Mouse (Mus musculus): ENCODE measurements around the gene Was.
"Not testable (repeated sequence)": the region's sequence is repeated elsewhere in the genome, so short reads cannot be mapped to it uniquely, and the experiment has no call there.

Gene Was

DNA sequence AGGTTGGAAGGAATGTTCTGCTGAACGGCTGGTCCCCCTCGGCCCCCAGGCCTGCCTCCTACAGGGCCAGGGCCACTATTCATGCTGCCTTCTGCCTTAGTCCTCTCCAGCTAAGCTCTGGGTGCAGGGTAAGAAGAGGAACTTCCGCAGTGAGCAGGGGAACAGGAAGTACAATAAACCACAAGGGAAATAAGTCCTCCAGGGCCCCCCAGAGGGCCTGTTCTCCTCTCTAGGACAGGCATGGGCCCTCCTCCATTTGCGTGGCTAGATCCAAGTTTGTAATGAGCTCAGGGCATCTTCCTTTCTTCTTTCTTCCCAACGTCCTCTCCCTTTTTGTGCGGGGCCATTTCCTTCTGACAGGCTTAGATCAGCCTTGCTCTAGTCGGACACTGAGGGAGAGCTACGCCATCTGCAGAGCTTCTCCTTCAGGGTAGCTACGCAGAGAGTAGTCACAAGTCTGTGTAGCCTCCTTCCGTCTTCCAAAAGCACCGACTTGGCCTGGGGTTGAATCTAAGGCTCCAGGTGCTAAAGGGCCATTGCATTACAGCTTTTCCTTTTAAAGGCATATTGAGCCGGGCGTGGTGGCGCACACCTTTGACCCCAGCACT is at the start of gene Was:
TSS of gene Was (minus strand) at position 153 of the 608 bp plus-strand sequence.
- peak; percentile 65 for DNase-seq

- DNase-seq: no peak
Observed at GRCm38 (mm10) chrX:8139480-8139879, 49.2 kb upstream of the Was start.

- DNase-seq: no peak
Observed at GRCm38 (mm10) chrX:8135886-8136285, 45.6 kb upstream of the Was start.

- peak; percentile 85 for DNase-seq
Observed at GRCm38 (mm10) chrX:8132017-8132976, 42.0 kb upstream of the Was start, which contains the start of gene Wdr13. TSS of gene Wdr13 (minus strand) at chrX:8132892.

- DNase-seq: peak; percentile 16
Observed at GRCm38 (mm10) chrX:8131393-8131792, 41.1 kb upstream of the Was start.

- peak; percentile 53 for DNase-seq
Observed at GRCm38 (mm10) chrX:8125235-8125634, 34.9 kb upstream of the Was start.

- DNase-seq: no peak
Observed at GRCm38 (mm10) chrX:8123821-8124470, 33.6 kb upstream of the Was start.

GRCm38 (mm10) chrX:8117264-8117663 is 27.0 kb upstream of the Was start:
- no peak for DNase-seq

DNA sequence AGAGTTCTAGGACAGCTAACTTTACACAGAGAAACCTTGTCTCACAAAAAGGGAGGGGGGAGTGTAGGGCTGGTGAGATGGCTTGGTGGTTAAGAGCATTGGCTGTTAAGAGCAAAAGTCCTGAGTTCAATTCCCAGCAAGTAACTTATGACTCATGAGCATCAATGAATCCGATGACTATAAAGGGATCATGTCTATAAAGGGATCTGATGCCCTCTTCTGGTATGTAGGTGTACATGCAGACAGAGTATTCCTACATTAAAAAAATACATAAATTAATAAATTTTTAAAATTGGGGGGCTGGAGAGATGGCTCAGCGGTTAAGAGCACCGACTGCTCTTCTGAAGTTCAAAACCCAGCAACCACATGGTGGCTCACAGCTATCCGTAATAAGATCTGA is 25.0 kb upstream of the Was start:
- no peak for DNase-seq

- no peak for DNase-seq
Observed at GRCm38 (mm10) chrX:8105019-8105418, 14.7 kb upstream of the Was start.

GRCm38 (mm10) chrX:8102213-8102668 is 11.9 kb upstream of the Was start:
- DNase-seq: no peak

- peak; percentile 25 for DNase-seq
Observed at GRCm38 (mm10) chrX:8101017-8101416, 10.7 kb upstream of the Was start.

- DNase-seq: no peak
Observed at GRCm38 (mm10) chrX:8099435-8099834, 9.1 kb upstream of the Was start.

- peak; percentile 95 for DNase-seq
Observed at GRCm38 (mm10) chrX:8096787-8097242, 6.5 kb upstream of the Was start.

- DNase-seq: peak; percentile 81
Observed at GRCm38 (mm10) chrX:8096068-8096786, 5.9 kb upstream of the Was start.

GRCm38 (mm10) chrX:8095546-8095945 is 5.2 kb upstream of the Was start:
- no peak for DNase-seq

DNA sequence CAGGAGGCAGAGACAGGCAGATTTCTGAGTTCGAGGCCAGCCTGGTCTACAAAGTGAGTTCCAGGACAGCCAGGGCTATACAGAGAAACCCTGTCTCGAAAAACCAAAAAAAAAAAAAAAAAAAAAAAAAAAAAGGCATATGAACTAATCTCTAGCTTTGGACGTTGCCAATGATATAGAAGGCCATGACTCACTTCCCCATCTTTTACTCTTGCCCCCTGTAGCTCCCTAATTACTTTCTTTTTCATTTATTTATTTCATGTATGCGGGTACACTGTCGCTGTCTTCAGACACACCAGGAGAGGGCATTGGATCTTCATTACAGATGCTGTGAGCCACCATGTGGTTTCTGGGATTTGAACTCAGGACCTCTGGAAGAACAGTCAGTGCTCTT is 653 bp upstream of the Was start:
- DNase-seq: not testable (repeated sequence)

- peak; percentile 12 for DNase-seq
Observed at GRCm38 (mm10) chrX:8089746-8090145, 552 bp downstream of the Was start.

DNA sequence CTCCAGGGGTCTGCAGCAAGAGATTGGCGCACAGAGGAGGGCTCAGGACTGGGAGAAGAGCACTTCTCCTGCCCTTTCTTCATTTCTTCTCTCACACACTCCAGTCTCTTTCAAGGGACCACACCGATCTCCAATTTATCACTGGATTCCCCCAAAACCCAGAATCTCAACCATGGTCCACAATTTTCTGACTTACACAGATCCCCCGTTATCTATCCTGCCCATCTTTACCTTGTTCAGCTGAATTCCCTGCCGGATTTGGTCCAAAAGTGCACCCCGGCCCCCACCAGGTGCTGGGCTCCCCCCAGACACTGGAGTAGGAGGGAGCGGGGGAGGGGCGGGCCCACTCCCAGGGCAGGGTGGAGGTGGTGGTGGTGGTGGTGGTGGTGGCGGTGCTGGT is 4.7 kb downstream of the Was start:
- no peak for DNase-seq

DNA sequence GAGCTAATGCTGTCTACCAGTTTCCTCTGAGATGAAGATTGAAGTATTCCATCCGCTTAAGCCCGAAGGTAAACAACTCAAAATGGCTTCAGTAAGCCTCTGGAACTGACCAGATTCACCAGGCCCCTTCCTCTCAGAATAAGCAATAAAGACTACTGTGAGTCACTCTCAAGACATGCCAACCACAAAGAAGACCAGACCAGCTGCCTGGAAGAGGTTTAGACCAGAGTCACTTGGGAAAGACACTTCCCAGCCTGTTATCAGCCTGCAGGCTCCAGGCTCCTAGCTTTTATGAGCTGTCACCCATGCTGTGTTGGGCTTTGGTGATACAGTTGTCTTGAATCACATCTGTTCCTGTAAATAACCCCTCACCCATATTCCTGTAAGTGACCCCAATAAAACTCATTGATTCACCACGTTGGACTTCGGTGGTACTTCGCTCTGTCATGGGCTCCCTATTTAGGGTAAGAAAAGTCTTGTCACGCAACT is 5.5 kb downstream of the Was start:
- no peak for DNase-seq

GRCm38 (mm10) chrX:8075104-8075503 is 15.2 kb downstream of the Was start:
- DNase-seq: no peak

DNA sequence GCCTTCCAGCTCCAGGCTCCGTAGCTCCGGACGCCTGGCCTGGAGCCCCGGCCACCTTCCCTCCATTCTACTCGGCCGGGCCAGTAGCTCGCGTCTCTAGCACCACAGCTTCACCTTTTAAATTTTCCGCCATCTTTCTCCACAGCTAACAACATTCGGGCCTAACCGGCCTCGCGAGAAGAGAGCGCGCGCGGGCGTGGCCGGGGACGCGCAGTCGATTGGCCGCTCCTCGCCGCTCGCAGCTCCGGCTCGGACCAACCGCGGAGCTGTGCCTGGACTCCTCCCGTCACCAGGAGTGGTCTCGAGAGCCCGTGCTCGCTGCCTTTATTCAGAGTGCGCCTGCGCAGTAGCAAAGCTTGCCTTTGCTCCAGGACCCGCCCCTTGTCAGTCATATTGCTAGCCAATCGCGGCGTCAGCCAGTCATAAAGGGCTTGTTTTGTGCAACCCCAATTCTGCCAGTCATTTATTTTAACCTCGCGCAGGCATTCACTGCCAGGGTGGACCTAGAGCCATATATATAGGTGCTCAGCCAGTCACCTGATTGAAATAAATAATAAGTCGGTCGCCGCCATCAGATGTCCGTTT is 15.8 kb downstream of the Was start, which contains the start of gene Suv39h1:
TSS of gene Suv39h1 (minus strand) at position 331 of the 585 bp plus-strand sequence.
- peak; percentile 89 for DNase-seq

All from thymus, postnatal 4 days (tissue).